Mouse (Mus musculus) midbrain, embryonic 16.5 days (tissue): ENCODE results near the gene Slc38a2. TPM values are rescaled to one million over a fixed set of nuclear protein-coding genes. Genes with fewer than 3 reads are reported as not detected.

Source experiments
- ATAC-seq: fragments of 200-750 bp; cut with Nextera tagmentation; 2 replicates; pipeline ENCODE4 v1.8.0; 2017; ENCODE audit warnings: moderate TSS enrichment
- H3K27ac ChIP-seq: fragments of 300-500 bp; sonication (generic); 2 replicates; pipeline ENCODE4 v1.5.1; 2014; ENCODE audit warnings: mild to moderate bottlenecking, low read length, mixed read lengths
- H3K27me3 ChIP-seq: fragments of 300-500 bp; sonication (generic); 2 replicates; pipeline ENCODE4 v1.6.1; 2014; ENCODE audit warnings: low read depth, low read length, mixed read lengths; ENCODE audit not compliant: control insufficient read depth, insufficient read depth
- H3K36me3 ChIP-seq: fragments of 300-500 bp; sonication (generic); 2 replicates; pipeline ENCODE4 v1.6.1; 2014; ENCODE audit warnings: mild to moderate bottlenecking, low read length, moderate library complexity, mixed read lengths; ENCODE audit not compliant: control insufficient read depth, insufficient read depth
- H3K4me1 ChIP-seq: fragments of 300-500 bp; sonication (generic); 2 replicates; pipeline ENCODE4 v1.6.1; 2014; ENCODE audit warnings: mild to moderate bottlenecking, low read length, mixed read lengths; ENCODE audit not compliant: control insufficient read depth, insufficient read depth
- H3K4me2 ChIP-seq: fragments of 300-500 bp; sonication (generic); 2 replicates; pipeline ENCODE4 v1.6.1; 2014; ENCODE audit warnings: mild to moderate bottlenecking, low read length, mixed read lengths
- H3K4me3 ChIP-seq: fragments of 300-500 bp; sonication (generic); 2 replicates; pipeline ENCODE4 v1.5.1; 2014; ENCODE audit warnings: low read depth, mild to moderate bottlenecking, low read length, moderate library complexity, mixed read lengths
- H3K9ac ChIP-seq: fragments of 300-500 bp; sonication (generic); 2 replicates; pipeline ENCODE4 v1.6.1; 2014; ENCODE audit warnings: low read depth, low read length, mixed read lengths
- H3K9me3 ChIP-seq: fragments of 300-500 bp; sonication (generic); replicated peaks from 2 replicates; pipeline ENCODE4 v1.6.1; 2014; ENCODE audit warnings: mild to moderate bottlenecking, low read length, mixed read lengths; ENCODE audit not compliant: control insufficient read depth, poor library complexity, severe bottlenecking
- WGBS: fragments of 180-500 bp; shearing (Covaris S2); extraction: QIAGEN DNeasy Blood & Tissue Kit; methylation state at CpG from one replicate; pipeline ENCODE4 v1.1.7; 2014; 5-methylcytosine and 5-hydroxymethylcytosine counted together
- polyA plus RNA-seq: library from polyadenylated mRNA; unstranded; fragments of >200 nt; fragmentation: Nextera tagmentation; extraction: Ambion mirVana; gene quantifications from 2 replicates; pipeline ENCODE4 v1.2.1, GENCODE M21; 2015

Slc38a2 gene
- polyA plus RNA-seq, 1 experiment from 2014 or later = 111 TPM

GRCm38 (mm10) chr15:96674089-96674488 lies 25.4 kb downstream of the Slc38a2 start:
- Histone ChIP-seq H3K9ac (no peak overlapping the region), H3K4me3 (no peak overlapping the region), H3K36me3 (no peaks in the 10 kb centered on the region), H3K9me3 (no peaks in the 10 kb centered on the region), H3K4me2 (no peak overlapping the region), H3K27me3 (no peaks in the 10 kb centered on the region), H3K27ac (no peak overlapping the region), H3K4me1 (no peaks in the 10 kb centered on the region)
- no peak for ATAC-seq
- 70% methylated on average over 1 of the region's 1 CpGs for WGBS

GRCm38 (mm10) chr15:96669721-96670120 lies 29.8 kb downstream of the Slc38a2 start:
- no peak overlapping the region for H3K4me2 ChIP-seq
- ATAC-seq = no peak

GRCm38 (mm10) chr15:96666663-96667062 lies 32.9 kb downstream of the Slc38a2 start:
- peak overlapping the region; percentile 44 for H3K4me2 ChIP-seq
- no peaks in the 10 kb centered on the region for H3K27me3 ChIP-seq
- 0 out of 2 replicates have a peak, but pooled peaks cover 3% of the 10 kb centered on the region for H3K4me1 ChIP-seq
- no peak overlapping the region for H3K9ac ChIP-seq
- WGBS = 5% methylated on average over 7 of the region's 7 CpGs
- H3K27ac ChIP-seq = no peak overlapping the region
- no peaks in the 10 kb centered on the region for H3K9me3 ChIP-seq
- no peaks in the 10 kb centered on the region for H3K36me3 ChIP-seq
- no peak for ATAC-seq
- peak overlapping the region; percentile 11; the same call in 1 of the 2 replicates for H3K4me3 ChIP-seq

More at GRCm38 (mm10) chr15:96669721-96670120, 29.8 kb downstream of the Slc38a2 start:
- Histone ChIP-seq H3K27ac (no peak overlapping the region), H3K4me1 (0 out of 2 replicates have a peak, but pooled peaks cover 3% of the 10 kb centered on the region), H3K9ac (no peak overlapping the region), H3K9me3 (no peaks in the 10 kb centered on the region), H3K36me3 (no peaks in the 10 kb centered on the region), H3K4me3 (no peak overlapping the region), H3K27me3 (no peaks in the 10 kb centered on the region)
- WGBS = 86% methylated on average over 6 of the region's 6 CpGs

GRCm38 (mm10) chr15:96665889-96666288 lies 33.6 kb downstream of the Slc38a2 start:
- H3K4me1 ChIP-seq = 0 out of 2 replicates have a peak, but pooled peaks cover 3% of the 10 kb centered on the region
- H3K9me3 ChIP-seq = no peaks in the 10 kb centered on the region
- no peak overlapping the region for H3K27ac ChIP-seq
- H3K4me2 ChIP-seq = no peak overlapping the region
- H3K4me3 ChIP-seq = no peak overlapping the region
- no peaks in the 10 kb centered on the region for H3K27me3 ChIP-seq
- H3K36me3 ChIP-seq = no peaks in the 10 kb centered on the region
- no peak overlapping the region for H3K9ac ChIP-seq
- 8% methylated on average over 3 of the region's 3 CpGs for WGBS
- ATAC-seq = 0 out of 2 replicates have a peak, but pooled peaks have one; percentile 36

GRCm38 (mm10) chr15:96660590-96661141 lies 38.9 kb downstream of the Slc38a2 start:
- WGBS = 62% methylated on average over 13 of the region's 13 CpGs
- no peaks in the 10 kb centered on the region for H3K36me3 ChIP-seq
- ATAC-seq = no peak

GRCm38 (mm10) chr15:96658275-96658602 lies 41.3 kb downstream of the Slc38a2 start:
- no peaks in the 10 kb centered on the region for H3K9me3 ChIP-seq
- no peak overlapping the region for H3K27ac ChIP-seq
- 66% methylated on average over 14 of the region's 14 CpGs for WGBS
- ATAC-seq = no peak
- no peak overlapping the region for H3K4me3 ChIP-seq
- H3K4me1 ChIP-seq = no peaks in the 10 kb centered on the region
- no peak overlapping the region for H3K4me2 ChIP-seq
- H3K9ac ChIP-seq = no peak overlapping the region
- no peaks in the 10 kb centered on the region; the same call in 1 of the 2 replicates for H3K27me3 ChIP-seq
- no peaks in the 10 kb centered on the region for H3K36me3 ChIP-seq

More at GRCm38 (mm10) chr15:96660590-96661141, 38.9 kb downstream of the Slc38a2 start:
- H3K27me3 ChIP-seq = no peaks in the 10 kb centered on the region; the same call in 1 of the 2 replicates
- H3K4me2 ChIP-seq = no peak overlapping the region
- H3K9ac ChIP-seq = no peak overlapping the region
- H3K9me3 ChIP-seq = no peaks in the 10 kb centered on the region
- H3K4me1 ChIP-seq = no peaks in the 10 kb centered on the region
- H3K4me3 ChIP-seq = no peak overlapping the region
- H3K27ac ChIP-seq = no peak overlapping the region

- H3K9me3 ChIP-seq = no peaks in the 10 kb centered on the region
- no peak overlapping the region for H3K9ac ChIP-seq
- no peaks in the 10 kb centered on the region for H3K36me3 ChIP-seq
- H3K4me2 ChIP-seq = no peak overlapping the region
- no peak overlapping the region for H3K4me3 ChIP-seq
- no peaks in the 10 kb centered on the region; the same call in 1 of the 2 replicates for H3K27me3 ChIP-seq
- H3K27ac ChIP-seq = no peak overlapping the region
- no peak for ATAC-seq
- 58% methylated on average over 17 of the region's 17 CpGs for WGBS
- no peaks in the 10 kb centered on the region for H3K4me1 ChIP-seq
Measured at GRCm38 (mm10) chr15:96657576-96658274, 41.8 kb downstream of the Slc38a2 start.

- no peak for ATAC-seq
- no peaks in the 10 kb centered on the region for H3K9me3 ChIP-seq
- no peaks in the 10 kb centered on the region; the same call in 1 of the 2 replicates for H3K27me3 ChIP-seq
- H3K27ac ChIP-seq = no peak overlapping the region
- H3K4me2 ChIP-seq = no peak overlapping the region
- H3K4me3 ChIP-seq = no peak overlapping the region
- no peaks in the 10 kb centered on the region for H3K4me1 ChIP-seq
- no peak overlapping the region for H3K9ac ChIP-seq
- H3K36me3 ChIP-seq = no peaks in the 10 kb centered on the region
- 97% methylated on average over 14 of the region's 14 CpGs for WGBS
Measured at GRCm38 (mm10) chr15:96655514-96655913, 44.0 kb downstream of the Slc38a2 start.

- Histone ChIP-seq H3K27ac (no peak overlapping the region), H3K27me3 (no peaks in the 10 kb centered on the region; the same call in 1 of the 2 replicates), H3K4me1 (no peaks in the 10 kb centered on the region), H3K36me3 (no peaks in the 10 kb centered on the region), H3K9me3 (no peaks in the 10 kb centered on the region), H3K4me2 (no peak overlapping the region), H3K4me3 (no peak overlapping the region), H3K9ac (no peak overlapping the region)
- ATAC-seq = no peak
- WGBS = 82% methylated on average over 8 of the region's 8 CpGs
Measured at GRCm38 (mm10) chr15:96654714-96655113, 44.8 kb downstream of the Slc38a2 start.
